Mouse (Mus musculus) liver, postnatal 0 days (tissue): ENCODE data around the gene Irs2. TPM values are rescaled to one million over a fixed set of nuclear protein-coding genes. Genes with fewer than 3 reads are reported as not detected.

Source experiments
- ATAC-seq: fragments of 200-750 bp; cut with Nextera tagmentation; 2 replicates; pipeline ENCODE4 v1.8.0; 2017; ENCODE audit warnings: mild to moderate bottlenecking, moderate library complexity
- DNase-seq: peaks from one replicate; pipeline ENCODE4 v3.0.0-alpha.2; 2016
- H3K27ac ChIP-seq: fragments of 300-500 bp; sonication (generic); 2 replicates; pipeline ENCODE4 v1.5.1; 2014; ENCODE audit warnings: antibody characterized with exemption, moderate library complexity, mild to moderate bottlenecking, low read depth
- H3K27me3 ChIP-seq: fragments of 300-500 bp; sonication (generic); 2 replicates; pipeline ENCODE4 v1.6.1; 2014; ENCODE audit warnings: low read length, control low read depth, mixed read lengths; ENCODE audit not compliant: insufficient read depth
- H3K36me3 ChIP-seq: fragments of 300-500 bp; sonication (generic); replicated peaks from 2 replicates; pipeline ENCODE4 v1.6.1; 2014; ENCODE audit warnings: mild to moderate bottlenecking, control low read depth, low read length, moderate library complexity, mixed read lengths; ENCODE audit not compliant: insufficient read depth
- H3K4me1 ChIP-seq: fragments of 300-500 bp; sonication (generic); 2 replicates; pipeline ENCODE4 v1.6.1; 2014; ENCODE audit warnings: antibody characterized with exemption, mild to moderate bottlenecking, control low read depth; ENCODE audit not compliant: insufficient read depth
- H3K4me2 ChIP-seq: fragments of 300-500 bp; sonication (generic); 2 replicates; pipeline ENCODE4 v1.6.1; 2014; ENCODE audit warnings: low read depth, mild to moderate bottlenecking, low read length, moderate library complexity, mixed read lengths
- H3K4me3 ChIP-seq: fragments of 300-500 bp; sonication (generic); 2 replicates; pipeline ENCODE4 v1.5.1; 2014; ENCODE audit warnings: low read depth, low read length
- H3K9ac ChIP-seq: fragments of 300-500 bp; sonication (generic); replicated peaks from 2 replicates; pipeline ENCODE4 v1.6.1; 2014; ENCODE audit warnings: mild to moderate bottlenecking, moderate library complexity
- H3K9me3 ChIP-seq: fragments of 300-500 bp; sonication (generic); 2 replicates; pipeline ENCODE4 v1.6.1; 2016; ENCODE audit warnings: mild to moderate bottlenecking, control low read depth, low read length, mixed read lengths
- CTCF ChIP-seq: sonication (generic); IDR thresholded peaks from 2 replicates; pipeline ENCODE4 v1.5.1; 2016; ENCODE audit warnings: antibody characterized with exemption, low read depth
- EP300 ChIP-seq: IDR thresholded peaks from 2 replicates; pipeline ENCODE4 v1.6.1; 2016; ENCODE audit warnings: antibody characterized with exemption, low read depth, mild to moderate bottlenecking
- WGBS: fragments of 180-500 bp; shearing (Covaris S2); extraction: QIAGEN DNeasy Blood & Tissue Kit; methylation state at CpG from one replicate; pipeline ENCODE4 v1.1.7; 2014; ENCODE audit not compliant: insufficient replicate concordance; 5-methylcytosine and 5-hydroxymethylcytosine counted together
- polyA plus RNA-seq: library from polyadenylated mRNA; unstranded; fragments of >200 nt; fragmentation: Nextera tagmentation; extraction: Ambion mirVana; gene quantifications from 2 replicates; pipeline ENCODE4 v1.2.1, GENCODE M21; 2015

Irs2 gene
- polyA plus RNA-seq, 1 experiment from 2014 or later: 5.7 TPM

DNA sequence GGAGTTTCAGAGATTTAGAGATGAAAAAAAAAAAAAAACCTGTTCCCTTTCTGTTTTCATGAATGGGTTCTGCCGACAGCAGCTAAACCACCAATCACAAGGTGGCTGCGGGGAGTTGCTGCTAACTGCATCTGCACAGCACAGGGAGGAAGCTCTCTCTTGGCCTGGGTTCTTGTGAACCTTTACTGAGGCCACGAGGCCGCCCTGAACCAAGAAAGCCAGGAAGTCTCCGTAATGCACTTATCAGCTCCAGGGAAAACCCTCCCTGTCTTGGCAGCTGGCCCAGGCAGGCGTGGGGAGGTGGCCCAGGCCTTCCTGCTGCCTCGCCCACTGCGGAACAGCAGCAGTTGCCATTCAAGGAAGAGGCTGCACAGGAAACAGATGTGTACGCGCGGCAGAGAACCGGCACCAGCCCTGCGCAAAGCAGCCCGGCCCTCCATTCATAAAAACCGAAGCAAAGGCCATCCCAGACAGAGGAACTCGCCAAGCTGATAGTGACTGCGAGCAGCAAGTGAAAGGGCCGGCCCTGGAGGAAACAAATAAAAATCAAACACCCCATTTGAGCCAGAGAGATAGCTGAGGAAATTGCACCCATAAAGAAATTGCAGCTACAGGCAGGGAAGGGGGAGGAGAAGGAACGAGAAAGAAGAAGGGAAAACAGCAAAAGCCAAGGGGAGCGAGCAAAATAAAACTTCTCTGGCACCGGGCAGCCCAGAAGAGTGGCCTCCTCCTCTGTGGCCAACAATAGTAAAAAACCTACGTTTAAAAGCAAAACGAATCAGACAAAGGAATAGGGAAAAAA is 62.1 kb downstream of the Irs2 start:
- WGBS: 4% methylated on average over 23 of the region's 23 CpGs
- Histone ChIP-seq H3K27me3 (no peaks in the 10 kb centered on the region), H3K9ac (peak overlapping the region; percentile 57), H3K36me3 (no peaks in the 10 kb centered on the region), H3K27ac (peak overlapping the region; percentile 86), H3K9me3 (no peaks in the 10 kb centered on the region), H3K4me1 (peaks cover 27% of the 10 kb centered on the region), H3K4me3 (peak overlapping the region; percentile 35), H3K4me2 (peak overlapping the region; percentile 77)
- peak; percentile 87 for ATAC-seq
- no peak for TF ChIP-seq CTCF
- peak; percentile 48; the same call in 1 of the 2 replicates for TF ChIP-seq EP300
- DNase-seq: peak; percentile 92

DNA sequence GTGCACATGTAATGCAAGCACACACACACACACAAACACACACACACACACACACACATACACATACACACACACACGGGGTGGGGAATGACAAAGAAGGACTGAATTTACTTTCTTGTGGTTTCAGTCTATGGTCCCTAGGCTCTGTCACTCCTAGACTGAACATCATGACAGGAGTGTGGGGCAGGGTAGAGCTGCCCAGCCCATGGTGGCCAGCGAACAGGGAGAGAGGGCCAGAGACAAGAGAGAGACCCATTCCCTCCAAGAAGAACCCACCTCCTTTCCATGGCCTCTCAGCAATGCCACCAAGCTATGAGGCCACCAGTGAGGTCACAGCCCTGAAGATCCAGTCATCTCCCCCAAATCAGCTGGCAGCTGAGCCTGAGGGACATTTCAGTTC is 62.8 kb downstream of the Irs2 start:
- DNase-seq (no peak), ATAC-seq (no peak)
- TF ChIP-seq EP300 (no peak), CTCF (no peak)
- Histone ChIP-seq H3K36me3 (no peaks in the 10 kb centered on the region), H3K27ac (peak overlapping the region; percentile 86), H3K27me3 (no peaks in the 10 kb centered on the region), H3K4me1 (peaks cover 25% of the 10 kb centered on the region), H3K9ac (peak overlapping the region; percentile 18; the same call in 1 of the 2 replicates), H3K4me2 (peak overlapping the region; percentile 77), H3K4me3 (no peak overlapping the region), H3K9me3 (no peaks in the 10 kb centered on the region)
- WGBS: 37% methylated on average over 2 of the region's 2 CpGs

DNA sequence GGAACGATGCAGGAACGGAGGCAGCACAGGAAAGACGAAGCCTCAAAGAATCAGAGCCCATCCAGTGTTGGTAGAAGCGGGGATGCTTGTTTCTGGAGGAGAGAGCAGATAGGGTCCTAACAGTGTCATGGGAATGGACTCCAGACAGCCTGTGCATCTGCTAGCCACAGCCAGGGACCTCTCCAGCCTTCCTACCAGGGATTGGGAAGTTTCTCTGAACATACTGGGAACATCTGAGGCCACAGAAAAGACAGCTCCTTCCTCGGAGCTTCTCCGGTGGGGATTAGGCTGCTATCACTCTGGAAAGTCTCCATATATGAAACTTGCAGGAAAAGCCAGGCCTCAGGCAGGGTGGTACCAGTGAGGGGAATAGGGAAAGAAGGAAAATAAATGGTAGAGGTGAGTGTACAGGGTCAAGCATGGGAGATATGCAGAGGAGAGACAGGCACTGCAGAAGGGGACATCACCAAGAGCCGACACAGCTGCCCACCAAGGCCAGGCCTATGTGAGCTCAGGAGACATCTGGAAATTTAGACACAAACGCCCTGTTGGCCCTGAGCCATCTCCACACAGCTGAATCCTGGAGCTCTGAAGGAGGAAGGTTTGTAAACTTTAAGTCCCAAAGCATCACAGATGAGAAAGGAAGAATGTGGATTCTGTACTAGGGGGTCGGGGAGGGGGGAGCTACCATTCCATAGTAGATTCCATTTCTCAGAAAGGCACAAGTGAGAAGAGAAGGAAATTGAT is 64.8 kb downstream of the Irs2 start:
- DNase-seq (no peak), ATAC-seq (no peak)
- Histone ChIP-seq H3K9me3 (no peaks in the 10 kb centered on the region), H3K4me3 (no peak overlapping the region), H3K4me1 (peaks cover 23% of the 10 kb centered on the region), H3K4me2 (no peak overlapping the region), H3K27me3 (no peaks in the 10 kb centered on the region), H3K27ac (no peak overlapping the region), H3K36me3 (no peaks in the 10 kb centered on the region), H3K9ac (no peak overlapping the region)
- TF ChIP-seq EP300 (no peak), CTCF (no peak)
- 71% methylated on average over 9 of the region's 9 CpGs for WGBS

DNA sequence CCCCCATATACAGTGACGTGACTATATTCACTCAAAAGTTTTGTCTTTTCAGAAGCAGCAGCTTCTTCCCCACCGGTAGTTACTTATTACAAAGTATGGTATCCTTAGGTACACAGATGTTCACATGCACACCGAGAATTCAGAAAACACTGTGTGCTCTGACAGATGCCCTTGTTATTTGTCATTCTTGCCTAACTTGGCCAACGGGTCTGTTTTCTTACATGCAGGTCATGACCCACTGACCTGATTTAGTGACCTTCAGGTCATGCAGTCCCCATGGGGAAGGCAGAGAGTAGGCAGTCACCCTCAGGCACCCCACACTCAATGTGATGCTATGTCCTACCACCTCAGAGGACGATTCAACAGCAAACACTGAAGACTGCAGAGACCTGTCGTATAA is 68.4 kb downstream of the Irs2 start:
- Histone ChIP-seq H3K4me3 (no peak overlapping the region), H3K9ac (0 out of 2 replicates have a peak overlapping the region, but pooled peaks have one; percentile 32), H3K9me3 (no peaks in the 10 kb centered on the region), H3K36me3 (no peaks in the 10 kb centered on the region), H3K27me3 (no peaks in the 10 kb centered on the region), H3K4me1 (peaks cover 13% of the 10 kb centered on the region), H3K27ac (peak overlapping the region; percentile 93), H3K4me2 (no peak overlapping the region)
- TF ChIP-seq CTCF: no peak
- peak; percentile 94 for TF ChIP-seq EP300
- DNase-seq (peak; percentile 65), ATAC-seq (peak; percentile 88)
- 49% methylated on average over 6 of the region's 6 CpGs for WGBS

DNA sequence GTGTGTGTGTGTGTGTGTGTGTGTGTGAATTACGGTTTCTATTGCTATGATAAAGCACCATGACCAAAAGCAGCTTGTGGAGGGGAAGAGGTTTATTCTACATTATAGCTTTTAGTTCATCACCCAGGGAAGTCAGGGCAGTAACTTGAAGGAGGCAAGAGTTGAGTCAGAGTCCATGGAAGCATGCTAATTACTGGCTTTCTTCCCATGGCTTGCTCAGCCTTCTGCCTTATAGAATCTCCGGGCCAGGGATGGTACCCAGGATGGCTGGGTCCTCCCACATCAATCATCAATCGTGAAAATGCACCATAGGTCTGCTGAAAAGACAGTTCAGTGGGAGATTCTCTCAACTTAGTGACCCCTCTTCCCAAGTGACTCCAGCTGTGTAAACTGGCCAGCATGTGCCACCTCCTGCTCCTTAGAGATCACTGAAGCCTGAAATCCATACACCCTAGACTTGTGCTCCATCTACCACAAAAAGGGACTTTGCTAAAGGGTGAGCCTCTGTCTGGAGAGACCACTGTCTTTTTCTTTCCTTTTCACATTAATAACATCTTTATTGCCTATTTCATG is 69.0 kb downstream of the Irs2 start:
- Histone ChIP-seq H3K4me1 (peaks cover 11% of the 10 kb centered on the region), H3K9me3 (no peaks in the 10 kb centered on the region), H3K4me2 (no peak overlapping the region), H3K36me3 (no peaks in the 10 kb centered on the region), H3K9ac (no peak overlapping the region), H3K27me3 (no peaks in the 10 kb centered on the region), H3K27ac (peak overlapping the region; percentile 90), H3K4me3 (no peak overlapping the region)
- no peak for DNase-seq
- no peak for TF ChIP-seq CTCF
- no peak for TF ChIP-seq EP300
- ATAC-seq: no peak
- WGBS: 71% methylated on average over 3 of the region's 3 CpGs

DNA sequence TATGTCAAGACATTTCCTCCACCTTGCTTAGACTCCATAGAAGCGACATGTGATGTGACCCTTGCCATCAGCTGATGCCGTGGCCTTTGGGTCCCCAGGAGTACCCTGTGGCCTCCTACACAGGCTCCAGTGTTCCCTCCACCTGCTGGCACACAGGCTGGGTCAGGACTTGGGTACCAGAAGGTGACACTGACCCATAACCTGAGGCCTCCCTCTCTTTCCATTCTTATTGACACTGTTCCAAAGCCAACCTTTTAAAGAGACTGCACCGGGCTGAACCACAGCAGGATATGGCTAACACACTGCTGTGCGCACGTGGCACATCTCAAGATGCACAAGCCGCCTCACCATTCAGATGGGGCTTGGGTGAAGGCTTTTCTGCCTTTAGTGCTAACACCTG is 70.0 kb downstream of the Irs2 start:
- TF ChIP-seq CTCF (no peak), EP300 (no peak)
- Histone ChIP-seq H3K36me3 (no peaks in the 10 kb centered on the region), H3K4me1 (peaks cover 11% of the 10 kb centered on the region), H3K9ac (peak overlapping the region; percentile 23; the same call in 1 of the 2 replicates), H3K27ac (peak overlapping the region; percentile 90), H3K9me3 (no peaks in the 10 kb centered on the region), H3K4me3 (no peak overlapping the region), H3K27me3 (no peaks in the 10 kb centered on the region), H3K4me2 (no peak overlapping the region)
- DNase-seq (no peak), ATAC-seq (no peak)
- WGBS: 69% methylated on average over 6 of the region's 6 CpGs
